Comparison of ENCODE assay signal across 7 mouse cellular contexts in the genomic region with DNA sequence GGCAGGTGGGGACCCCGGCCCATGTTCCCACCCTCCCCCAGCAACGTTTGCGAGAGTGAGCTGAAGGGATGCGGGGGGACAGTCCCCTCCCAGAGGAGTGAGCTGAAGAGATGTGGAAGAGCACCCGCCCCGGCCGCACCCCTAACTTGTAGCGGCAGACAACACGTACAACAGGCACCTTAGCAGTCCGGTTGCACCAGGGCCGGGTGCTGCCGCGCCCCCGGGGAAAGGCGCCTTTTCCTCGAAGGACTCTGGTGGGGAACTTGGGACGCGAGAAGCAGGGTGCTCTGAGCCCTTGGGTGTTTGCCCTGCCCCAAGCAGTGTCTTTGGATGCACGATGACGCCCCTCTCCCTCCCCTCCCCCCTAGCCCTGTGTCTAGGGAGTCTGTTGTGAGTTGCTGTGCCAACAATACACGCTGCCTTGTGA. TPM values are rescaled to one million over a fixed set of nuclear protein-coding genes. Genes with fewer than 3 reads are reported as not detected.
DNase-seq lines count a peak whose midpoint lies in the region; ATAC-seq lines count a peak whose summit lies in the region.

No protein-coding gene starts in this region.

- no peaks in the 10 kb centered on the region for H3K27me3 ChIP-seq in heart, embryonic 14.5 days (ENCODE audit: control insufficient read depth, insufficient read depth, low read length)
- H3K27me3 ChIP-seq in limb, embryonic 15.5 days: no peaks in the 10 kb centered on the region
- no peaks in the 10 kb centered on the region for H3K27me3 ChIP-seq in midbrain, embryonic 12.5 days

- 2% methylated on average over 21 of the region's 21 CpGs for WGBS in heart, embryonic 14.5 days
- 0% methylated on average over 21 of the region's 21 CpGs for WGBS in limb, embryonic 15.5 days
- WGBS in midbrain, embryonic 12.5 days: under 1% methylated on average over 19 of the region's 21 CpGs

- peak; percentile 32 for ATAC-seq in heart, embryonic 14.5 days (ENCODE audit: insufficient number of reproducible peaks, insufficient read depth, low FRiP score, low read depth)
- peak; percentile 15; the same call in 1 of the 2 replicates for ATAC-seq in limb, embryonic 15.5 days (ENCODE audit: insufficient number of reproducible peaks, low FRiP score, low TSS enrichment, low read depth)
- peak; percentile 53 for ATAC-seq in midbrain, embryonic 12.5 days (ENCODE audit: low FRiP score, low read depth)

- H3K9me3 ChIP-seq in heart, embryonic 14.5 days (ENCODE audit: control insufficient read depth, low read length): peaks cover 3% of the 10 kb centered on the region; the same call in 1 of the 2 replicates
- H3K9me3 ChIP-seq in limb, embryonic 15.5 days: no peaks in the 10 kb centered on the region
- 0 out of 2 replicates have a peak, but pooled peaks cover 3% of the 10 kb centered on the region for H3K9me3 ChIP-seq in midbrain, embryonic 12.5 days

- peaks cover 24% of the 10 kb centered on the region for H3K36me3 ChIP-seq in heart, embryonic 14.5 days (ENCODE audit: control insufficient read depth, insufficient read depth, low read length)
- peaks cover 14% of the 10 kb centered on the region for H3K36me3 ChIP-seq in limb, embryonic 15.5 days
- H3K36me3 ChIP-seq in midbrain, embryonic 12.5 days: peaks cover 13% of the 10 kb centered on the region; the same call in 1 of the 2 replicates

- H3K27ac ChIP-seq in heart, embryonic 14.5 days (replicated peaks in 1 of 2; ENCODE audit: control insufficient read depth in 1 of 2, insufficient read depth in 1 of 2, low read depth in 2 of 2, low read length in 2 of 2): peak overlapping the region; percentile 96 to 100
- peak overlapping the region; percentile 99 for H3K27ac ChIP-seq in limb, embryonic 15.5 days
- H3K27ac ChIP-seq in midbrain, embryonic 12.5 days (replicated peaks): peak overlapping the region; percentile 95

- H3K4me1 ChIP-seq in heart, embryonic 14.5 days (ENCODE audit: control insufficient read depth in 2 of 2, insufficient read depth in 2 of 2, low read length in 2 of 2): peaks cover 2 to 22% of the 10 kb centered on the region in 2 experiments
- peaks cover 16% of the 10 kb centered on the region for H3K4me1 ChIP-seq in limb, embryonic 15.5 days
- peaks cover 14% of the 10 kb centered on the region; the same call in 1 of the 2 replicates for H3K4me1 ChIP-seq in midbrain, embryonic 12.5 days

- peak overlapping the region; percentile 80 to 93 for H3K4me3 ChIP-seq in heart, embryonic 14.5 days (ENCODE audit: control insufficient read depth in 1 of 2, insufficient read depth in 1 of 2, low read depth in 1 of 2, low read length in 2 of 2)
- H3K4me3 ChIP-seq in limb, embryonic 15.5 days: peak overlapping the region; percentile 81
- peak overlapping the region; percentile 78 for H3K4me3 ChIP-seq in midbrain, embryonic 12.5 days

- DNase-seq in right cerebral cortex, postnatal 4 days: peak; percentile 50
- no peak for DNase-seq in right cerebral cortex, postnatal 36 days (ENCODE audit: low spot score in 2 of 2)
- peak; percentile 11 to 16 for DNase-seq in cerebellum, postnatal 36 days
- no peak for DNase-seq in layer of hippocampus, adult 8-10 months (ENCODE audit: low spot score in 2 of 2)

- H3K4me2 ChIP-seq in heart, embryonic 14.5 days (ENCODE audit: low read length): peak overlapping the region; percentile 91
- H3K4me2 ChIP-seq in limb, embryonic 15.5 days: peak overlapping the region; percentile 84
- H3K4me2 ChIP-seq in midbrain, embryonic 12.5 days (replicated peaks): peak overlapping the region; percentile 81

- peak overlapping the region; percentile 98 for H3K9ac ChIP-seq in heart, embryonic 14.5 days (ENCODE audit: low read length)
- H3K9ac ChIP-seq in limb, embryonic 15.5 days: peak overlapping the region; percentile 88
- peak overlapping the region; percentile 88 for H3K9ac ChIP-seq in midbrain, embryonic 12.5 days (replicated peaks)

RNA-seq across cellular contexts. Expression of a gene that starts 0.6 kb away (rescaled TPM):
- polyA plus RNA-seq in heart, embryonic 14.5 days (2014; fragmentation: Nextera tagmentation; extraction: Ambion mirVana): 2.4 and 2.6 TPM in 2 replicates
- 3.0 and 3.1 TPM in 2 replicates for polyA plus RNA-seq in limb, embryonic 15.5 days (2015; fragmentation: Nextera tagmentation; extraction: Ambion mirVana)
- 1.1 and 1.3 TPM in 2 replicates for polyA plus RNA-seq in midbrain, embryonic 12.5 days (2016; fragmentation: Nextera tagmentation; extraction: Ambion mirVana)
- 1 to 10 TPM; 2.0 to 2.9 (median 2.2) TPM for total RNA-seq in layer of hippocampus, adult 8-10 months (2022)

Comparison
In these comparisons a context has a peak if more than half of its experiments do, and no peak if none do; other contexts are left out.
1. DNase-seq: peak in right cerebral cortex, postnatal 4 days (single experiment) and cerebellum, postnatal 36 days (2 of 2); none in right cerebral cortex, postnatal 36 days (0 of 2) and layer of hippocampus, adult 8-10 months (0 of 2).
2. Peak in every context shown above with its lines, with median percentiles within 50 percentile points of each other: ATAC-seq, H3K27ac ChIP-seq, H3K4me2 ChIP-seq, H3K4me3 ChIP-seq and H3K9ac ChIP-seq.